Mouse (Mus musculus) olfactory bulb, adult 2 months (tissue): ENCODE data around the gene Tesk2.

ENCODE experiments used
- CTCF ChIP-seq: fragments of 200-500 bp; IDR thresholded peaks from 2 replicates; pipeline ENCODE4 v1.5.1; 2012; ENCODE audit warnings: low read depth, mild to moderate bottlenecking, low read length, moderate library complexity; ENCODE audit not compliant: insufficient read depth
- POLR2A ChIP-seq: fragments of 200-500 bp; IDR thresholded peaks from 2 replicates; pipeline ENCODE4 v1.6.1; 2012; ENCODE audit warnings: mild to moderate bottlenecking, low read depth, low read length, moderate library complexity; ENCODE audit not compliant: insufficient read depth

- TF ChIP-seq POLR2A: no peak
- no peak for TF ChIP-seq CTCF
Measured at GRCm38 (mm10) chr4:116849901-116850300, 129.2 kb downstream of the Tesk2 start.
